Mouse (Mus musculus) liver, postnatal 0 days (tissue): ENCODE measurements around the gene Nectin3.

Experiments used
- CTCF ChIP-seq: sonication (generic); IDR thresholded peaks from 2 replicates; pipeline ENCODE4 v1.5.1; 2016; ENCODE audit warnings: antibody characterized with exemption, low read depth
- EP300 ChIP-seq: IDR thresholded peaks from 2 replicates; pipeline ENCODE4 v1.6.1; 2016; ENCODE audit warnings: antibody characterized with exemption, low read depth, mild to moderate bottlenecking

- TF ChIP-seq CTCF (no peak), EP300 (no peak)
Measured at GRCm38 (mm10) chr16:46502311-46502710, 4.0 kb upstream of the Nectin3 start.
